23 mouse cellular contexts compared by ENCODE assay signal in the genomic region with DNA sequence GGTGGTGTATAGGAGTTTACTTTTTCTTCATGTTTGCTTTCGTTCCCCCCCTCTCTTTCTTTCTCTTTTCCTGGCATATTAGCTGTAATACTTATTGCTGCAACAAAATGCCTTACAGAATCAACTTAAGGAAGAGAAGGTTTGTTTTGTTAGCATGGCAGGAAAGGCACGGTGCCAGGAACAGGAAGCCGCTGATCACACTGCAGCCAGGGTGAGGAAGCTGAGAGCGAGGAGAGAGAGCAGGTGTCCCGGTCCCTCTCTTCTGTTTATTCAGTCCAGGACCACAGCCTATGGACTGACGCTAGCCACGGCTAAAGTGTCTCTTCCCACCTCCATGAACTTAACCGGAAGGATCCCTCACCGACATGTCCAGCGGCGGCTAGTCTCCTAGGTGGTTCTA. TPM values are rescaled to one million over a fixed set of nuclear protein-coding genes. Genes with fewer than 3 reads are reported as not detected.
A peak's percentile ranks its signal among the peaks of the same experiment; 100 is the strongest.
DNase-seq lines count a peak whose midpoint lies in the region; ATAC-seq lines count a peak whose summit lies in the region.
"Had no signal": no experiment of that assay in that cellular context is flagged by ENCODE, and none has a peak within 500 bp of the region (broad histone marks: within the 10 kb centered on the region; RNA-seq: fewer than 3 reads in every experiment).

No protein-coding gene starts in this region.

- no peaks in the 10 kb centered on the region for H3K9me3 ChIP-seq in kidney, embryonic 15.5 days (replicated peaks)
- H3K9me3 ChIP-seq: embryonic facial prominence, embryonic 15.5 days; hindbrain, embryonic 10.5 days; limb, embryonic 10.5 days; liver, embryonic 13.5 days; stomach, embryonic 15.5 days had no signal

- ATAC-seq in kidney, embryonic 15.5 days (replicated peaks; ENCODE audit: low FRiP score), result no peak
- ATAC-seq: forebrain, embryonic 14.5 days had no signal

- peaks cover 50% of the 10 kb centered on the region for H3K4me1 ChIP-seq in kidney, embryonic 15.5 days

- H3K27ac ChIP-seq in kidney, embryonic 15.5 days, result peak overlapping the region; percentile 66; the same call in 1 of the 2 replicates
- H3K27ac ChIP-seq: embryonic facial prominence, embryonic 15.5 days; liver, embryonic 13.5 days; stomach, embryonic 15.5 days had no signal

- H3K4me3 ChIP-seq in kidney, embryonic 15.5 days (replicated peaks), result no peak overlapping the region
- H3K4me3 ChIP-seq: embryonic facial prominence, embryonic 15.5 days; limb, embryonic 10.5 days; liver, embryonic 13.5 days; stomach, embryonic 15.5 days had no signal

- 45% methylated on average over 11 of the region's 11 CpGs for WGBS in kidney, embryonic 15.5 days

- H3K27me3 ChIP-seq in kidney, embryonic 15.5 days, result peaks cover 21% of the 10 kb centered on the region

- no peak for DNase-seq in kidney, adult 11 months
- DNase-seq in thymus, postnatal 0 days (ENCODE audit: low spot score), result peak; percentile 43
- DNase-seq in thymus, adult 18-20 months, result no peak
- DNase-seq in lung, postnatal 10 days, result peak; percentile 50
- no peak for DNase-seq in urinary bladder, postnatal 10 days (ENCODE audit: low spot score)
- no peak for DNase-seq in left cerebral cortex, adult 18-20 months (ENCODE audit: low spot score in 2 of 2)
- DNase-seq: adrenal gland, postnatal 10 days; cerebellum, adult 18-20 months; liver, embryonic 13.5 days; right cerebral cortex, adult 18-20 months; spleen, adult 18-20 months had no signal

- H3K9ac ChIP-seq in kidney, embryonic 15.5 days, result no peak overlapping the region
- H3K9ac ChIP-seq: embryonic facial prominence, embryonic 15.5 days; liver, embryonic 13.5 days; stomach, embryonic 15.5 days had no signal

- H3K4me2 ChIP-seq in kidney, embryonic 15.5 days, result no peak overlapping the region
- H3K4me2 ChIP-seq: embryonic facial prominence, embryonic 15.5 days; liver, embryonic 13.5 days; stomach, embryonic 15.5 days had no signal

- H3K36me3 ChIP-seq in kidney, embryonic 15.5 days, result no peaks in the 10 kb centered on the region
- H3K36me3 ChIP-seq: embryonic facial prominence, embryonic 15.5 days; hindbrain, embryonic 10.5 days; limb, embryonic 10.5 days; liver, embryonic 13.5 days; stomach, embryonic 15.5 days had no signal

RNA-seq across cellular contexts. Expression of a gene that starts 4.4 kb away (rescaled TPM):
- polyA plus RNA-seq in kidney, embryonic 15.5 days (2015; fragmentation: Nextera tagmentation; extraction: Ambion mirVana), result 10.6 and 12.1 TPM in 2 replicates
- 3.5 and 4.4 TPM in 2 replicates for polyA plus RNA-seq in thymus, postnatal 0 days (2015; fragmentation: Nextera tagmentation; extraction: Ambion mirVana)
- total RNA-seq in left cerebral cortex, adult 18-20 months (2021), result 1 to 10 TPM; 2.2 to 3.8 TPM
- total RNA-seq: CH12.LX had no signal

RNA-seq across cellular contexts. Expression of a gene that starts 11.6 kb away (rescaled TPM):
- polyA plus RNA-seq in kidney, embryonic 15.5 days (2015; fragmentation: Nextera tagmentation; extraction: Ambion mirVana), result not detected in 2 replicates
- polyA plus RNA-seq in thymus, postnatal 0 days (2015; fragmentation: Nextera tagmentation; extraction: Ambion mirVana), result 0.22 TPM in 1 of 2 replicates, not detected in the other
- total RNA-seq in left cerebral cortex, adult 18-20 months (2021), result not detected
- total RNA-seq: adrenal gland, postnatal 10 days; CH12.LX; heart, adult 18-20 months; layer of hippocampus, postnatal 25 days had no signal
- polyA plus RNA-seq: cortical plate, adult 2 months; embryonic facial prominence, embryonic 15.5 days; forebrain, embryonic 14.5 days; hindbrain, embryonic 10.5 days; large intestine, adult 2 months; limb, embryonic 10.5 days; liver, embryonic 13.5 days; stomach, embryonic 15.5 days; urinary bladder, adult 2 months had no signal

RNA-seq across cellular contexts. Expression of a gene that starts 13.0 kb away (rescaled TPM):
- polyA plus RNA-seq in kidney, embryonic 15.5 days (2015; fragmentation: Nextera tagmentation; extraction: Ambion mirVana), result 15.6 and 15.8 TPM in 2 replicates
- polyA plus RNA-seq in thymus, postnatal 0 days (2015; fragmentation: Nextera tagmentation; extraction: Ambion mirVana), result 27.4 and 28.3 TPM in 2 replicates
- 10 to 100 TPM; 11.6 to 12.2 TPM for total RNA-seq in left cerebral cortex, adult 18-20 months (2021)

RNA-seq across cellular contexts. Expression of a gene that starts 14.9 kb away (rescaled TPM):
- 0.26 and 0.68 TPM in 2 replicates for polyA plus RNA-seq in kidney, embryonic 15.5 days (2015; fragmentation: Nextera tagmentation; extraction: Ambion mirVana)
- 0.54 and 0.69 TPM in 2 replicates for polyA plus RNA-seq in thymus, postnatal 0 days (2015; fragmentation: Nextera tagmentation; extraction: Ambion mirVana)
- total RNA-seq in left cerebral cortex, adult 18-20 months (2021), result not detected
- total RNA-seq: adrenal gland, postnatal 10 days; heart, adult 18-20 months; layer of hippocampus, postnatal 25 days had no signal
- polyA plus RNA-seq: cortical plate, adult 2 months; large intestine, adult 2 months; urinary bladder, adult 2 months had no signal

RNA-seq across cellular contexts. Expression of a gene that starts 20.2 kb away (rescaled TPM):
- 7.3 and 8.3 TPM in 2 replicates for polyA plus RNA-seq in kidney, embryonic 15.5 days (2015; fragmentation: Nextera tagmentation; extraction: Ambion mirVana)
- polyA plus RNA-seq in thymus, postnatal 0 days (2015; fragmentation: Nextera tagmentation; extraction: Ambion mirVana), result 2.2 and 2.5 TPM in 2 replicates
- total RNA-seq in left cerebral cortex, adult 18-20 months (2021), result under 1 TPM; 0.54 to 0.81 TPM
- polyA plus RNA-seq: forebrain, embryonic 14.5 days had no signal

Comparison
In these comparisons a context has a peak if more than half of its experiments do, and no peak if none do; other contexts are left out.
1. DNase-seq: peak in thymus, postnatal 0 days (single experiment) and lung, postnatal 10 days (single experiment); none in kidney, adult 11 months (single experiment), thymus, adult 18-20 months (0 of 2), urinary bladder, postnatal 10 days (single experiment) and left cerebral cortex, adult 18-20 months (0 of 2).